Mouse (Mus musculus): ENCODE results near the gene Hspb8.
A peak's percentile ranks its signal among the peaks of the same experiment; 100 is the strongest.
"Not testable (repeated sequence)": the region's sequence is repeated elsewhere in the genome, so short reads cannot be mapped to it uniquely, and the experiment has no call there.

Hspb8 gene

GRCm38 (mm10) chr5:116389856-116390542 lies 32.7 kb downstream of the Hspb8 start:
- no peak for DNase-seq (ENCODE audit: low spot score)

GRCm38 (mm10) chr5:116389321-116389720 lies 33.3 kb downstream of the Hspb8 start:
- no peak for DNase-seq (ENCODE audit: low spot score)

GRCm38 (mm10) chr5:116387302-116387935 lies 35.2 kb downstream of the Hspb8 start:
- no peak for DNase-seq (ENCODE audit: low spot score)

- peak; percentile 8 for DNase-seq (ENCODE audit: low spot score)
These were observed 36.6 kb downstream of the Hspb8 start for GRCm38 (mm10) chr5:116386020-116386419.

- DNase-seq (ENCODE audit: low spot score), result not testable (repeated sequence)
These were observed 40.0 kb downstream of the Hspb8 start for GRCm38 (mm10) chr5:116382646-116383045.

GRCm38 (mm10) chr5:116381726-116382125 lies 40.9 kb downstream of the Hspb8 start:
- no peak for DNase-seq (ENCODE audit: low spot score)

- peak; percentile 54 for DNase-seq (ENCODE audit: low spot score)
These were observed 41.4 kb downstream of the Hspb8 start for GRCm38 (mm10) chr5:116381217-116381616.

- peak; percentile 60 for DNase-seq (ENCODE audit: low spot score)
These were observed 42.3 kb downstream of the Hspb8 start for GRCm38 (mm10) chr5:116380384-116380783.

- DNase-seq (ENCODE audit: low spot score), result no peak
These were observed 43.8 kb downstream of the Hspb8 start for GRCm38 (mm10) chr5:116378872-116379271.

GRCm38 (mm10) chr5:116367923-116368322 lies 54.7 kb downstream of the Hspb8 start:
- DNase-seq (ENCODE audit: low spot score), result no peak

- DNase-seq (ENCODE audit: low spot score), result no peak
These were observed 55.6 kb downstream of the Hspb8 start for GRCm38 (mm10) chr5:116366889-116367682.

- DNase-seq (ENCODE audit: low spot score), result no peak
These were observed 61.3 kb downstream of the Hspb8 start for GRCm38 (mm10) chr5:116361342-116361741.

GRCm38 (mm10) chr5:116360751-116361150 lies 61.9 kb downstream of the Hspb8 start:
- no peak for DNase-seq (ENCODE audit: low spot score)

Measured in T-cell, adult 2 months (primary cell).